Mouse (Mus musculus) heart, postnatal 25 days (tissue): ENCODE data around the gene Rtn2. TPM values are rescaled to one million over a fixed set of nuclear protein-coding genes. Genes with fewer than 3 reads are reported as not detected.

Experiments
- DNase-seq: peaks from one replicate; pipeline ENCODE4 v3.0.0; 2022; ENCODE audit warnings: low spot score
- intact Hi-C: fragments of 180-260 bp; cut with DNase I; formaldehyde crosslinking; loops from one replicate; pipeline ENCODE4 v1.15.1; 2025
- total RNA-seq, 2 experiments: library from RNA; stranded (reverse); gene quantifications; 2 replicates each; pipeline ENCODE4 v1.2.3; 2021

Rtn2 gene
- total RNA-seq, 2 experiments from 2014 or later = 124 to 136 TPM

GRCm38 (mm10) chr7:19297034-19297433, 14.6 kb downstream of the Rtn2 start:
- no peak for DNase-seq
- intact Hi-C loops = loop anchor here (5.0 kb wide), 1 partner anchor 65 kb away; no protein-coding TSS in a partner anchor

GRCm38 (mm10) chr7:19297794-19298193, 15.4 kb downstream of the Rtn2 start:
- intact Hi-C loops = loop anchor here (2.0 to 5.0 kb wide), 2 partner anchors 65 to 119 kb away; no protein-coding TSS in a partner anchor

GRCm38 (mm10) chr7:19299194-19299593, 16.8 kb downstream of the Rtn2 start:
- DNase-seq = no peak
- intact Hi-C loops = loop anchor here (2.0 to 5.0 kb wide), 2 partner anchors 63 to 120 kb away; no protein-coding TSS in a partner anchor

More at GRCm38 (mm10) chr7:19297794-19298193, 15.4 kb downstream of the Rtn2 start:
- DNase-seq = no peak

- no peak for DNase-seq
- intact Hi-C loops = loop anchor here (1.0 kb wide), 1 partner anchor 43 kb away; no protein-coding TSS in a partner anchor
These were observed 18.3 kb downstream of the Rtn2 start for GRCm38 (mm10) chr7:19300501-19301421.

GRCm38 (mm10) chr7:19301461-19302263, 19.2 kb downstream of the Rtn2 start:
- no peak for DNase-seq
- intact Hi-C loops = no loop called here

- no peak for DNase-seq
- intact Hi-C loops = no loop called here
These were observed 20.0 kb downstream of the Rtn2 start for GRCm38 (mm10) chr7:19302264-19303045.

GRCm38 (mm10) chr7:19303046-19303305, 20.6 kb downstream of the Rtn2 start:
- DNase-seq = no peak
- intact Hi-C loops = no loop called here

GRCm38 (mm10) chr7:19303770-19304169, 21.3 kb downstream of the Rtn2 start:
- peak; percentile 52 for DNase-seq
- intact Hi-C loops = no loop called here

- no peak for DNase-seq
- intact Hi-C loops = no loop called here
These were observed 22.3 kb downstream of the Rtn2 start for GRCm38 (mm10) chr7:19304501-19305412.

- DNase-seq = no peak
- intact Hi-C loops = no loop called here
These were observed 22.9 kb downstream of the Rtn2 start for GRCm38 (mm10) chr7:19305413-19305735.

- DNase-seq = no peak
- intact Hi-C loops = no loop called here
These were observed 23.7 kb downstream of the Rtn2 start for GRCm38 (mm10) chr7:19305796-19306765.

- intact Hi-C loops = no loop called here
- DNase-seq = no peak
These were observed 24.7 kb downstream of the Rtn2 start for GRCm38 (mm10) chr7:19306819-19307738.

GRCm38 (mm10) chr7:19307739-19308453, 25.5 kb downstream of the Rtn2 start:
- DNase-seq = peak; percentile 64
- intact Hi-C loops = no loop called here

GRCm38 (mm10) chr7:19308454-19309277, 26.2 kb downstream of the Rtn2 start:
- DNase-seq = peak; percentile 95
- intact Hi-C loops = no loop called here

GRCm38 (mm10) chr7:19309278-19309883, 27.0 kb downstream of the Rtn2 start:
- no peak for DNase-seq
- intact Hi-C loops = no loop called here
